Mouse (Mus musculus) Muller cell, postnatal 12 days (primary cell): ENCODE data around the gene Styxl1.

Experiments used
- DNase-seq: peaks from one replicate; pipeline ENCODE4 v3.0.0-alpha.2; 2015; ENCODE audit errors: inconsistent ontology term

Styxl1 gene

GRCm38 (mm10) chr5:135777796-135778470 lies at the start of gene Styxl1:
Styxl1 (minus strand) TSS chr5:135778385.
- DNase-seq = no peak

- DNase-seq = no peak
Observed at GRCm38 (mm10) chr5:135826225-135826624, 48.0 kb upstream of the Styxl1 start.

GRCm38 (mm10) chr5:135824517-135824916 lies 46.3 kb upstream of the Styxl1 start:
- no peak for DNase-seq

DNA sequence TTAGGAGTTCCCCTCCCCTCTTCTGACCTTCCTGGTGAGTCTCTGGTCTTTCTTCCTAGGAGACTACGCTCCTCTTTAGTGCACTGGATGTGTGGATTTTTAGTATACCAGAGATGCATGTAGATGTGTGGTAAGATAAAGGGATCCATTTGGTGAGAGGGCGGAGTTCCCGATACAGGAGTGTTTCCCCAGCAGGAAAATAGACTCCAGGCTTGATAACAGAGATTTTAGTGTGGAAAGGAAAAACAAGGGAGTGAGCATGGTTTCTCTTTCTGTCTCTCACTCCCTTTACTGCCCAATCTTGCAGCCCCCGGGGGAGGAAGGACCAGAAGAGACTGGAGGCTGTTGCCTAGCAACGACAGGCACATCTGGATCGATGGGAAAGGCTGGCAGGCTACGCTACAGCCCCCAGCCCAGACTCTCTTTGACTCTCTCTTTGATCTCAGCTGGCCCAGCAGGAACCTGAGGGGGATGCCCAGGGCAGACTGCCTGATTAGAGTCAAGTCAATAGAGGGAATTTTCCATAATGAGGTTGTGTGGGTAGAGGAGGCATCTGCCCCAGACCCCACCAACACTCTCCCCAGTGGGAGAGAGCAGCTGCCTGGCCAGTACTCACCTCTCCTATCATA lies 44.2 kb upstream of the Styxl1 start:
- no peak for DNase-seq

- DNase-seq = no peak
Observed at GRCm38 (mm10) chr5:135818491-135818890, 40.3 kb upstream of the Styxl1 start.

DNA sequence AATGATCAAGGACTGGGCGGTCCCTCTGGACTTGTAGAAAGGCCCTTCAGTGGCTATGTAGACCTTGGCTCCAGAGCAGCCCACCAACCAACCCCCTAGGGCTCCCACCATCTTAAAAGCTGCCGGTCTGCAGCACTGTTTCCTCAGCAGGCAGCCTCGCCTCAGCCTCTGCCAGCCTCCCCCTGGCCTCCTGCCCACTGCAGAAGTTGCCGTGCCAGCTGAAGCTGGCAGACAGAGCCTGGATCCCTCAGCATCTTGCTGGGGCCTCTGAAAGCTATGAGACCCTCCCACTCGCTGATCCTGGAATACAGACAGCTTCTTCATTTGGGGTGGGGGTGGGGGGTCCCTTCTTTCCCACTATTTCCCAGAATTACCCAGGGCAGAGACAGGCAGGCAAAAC lies 34.8 kb upstream of the Styxl1 start:
- no peak for DNase-seq

GRCm38 (mm10) chr5:135807263-135807637 lies 29.1 kb upstream of the Styxl1 start:
- no peak for DNase-seq

DNA sequence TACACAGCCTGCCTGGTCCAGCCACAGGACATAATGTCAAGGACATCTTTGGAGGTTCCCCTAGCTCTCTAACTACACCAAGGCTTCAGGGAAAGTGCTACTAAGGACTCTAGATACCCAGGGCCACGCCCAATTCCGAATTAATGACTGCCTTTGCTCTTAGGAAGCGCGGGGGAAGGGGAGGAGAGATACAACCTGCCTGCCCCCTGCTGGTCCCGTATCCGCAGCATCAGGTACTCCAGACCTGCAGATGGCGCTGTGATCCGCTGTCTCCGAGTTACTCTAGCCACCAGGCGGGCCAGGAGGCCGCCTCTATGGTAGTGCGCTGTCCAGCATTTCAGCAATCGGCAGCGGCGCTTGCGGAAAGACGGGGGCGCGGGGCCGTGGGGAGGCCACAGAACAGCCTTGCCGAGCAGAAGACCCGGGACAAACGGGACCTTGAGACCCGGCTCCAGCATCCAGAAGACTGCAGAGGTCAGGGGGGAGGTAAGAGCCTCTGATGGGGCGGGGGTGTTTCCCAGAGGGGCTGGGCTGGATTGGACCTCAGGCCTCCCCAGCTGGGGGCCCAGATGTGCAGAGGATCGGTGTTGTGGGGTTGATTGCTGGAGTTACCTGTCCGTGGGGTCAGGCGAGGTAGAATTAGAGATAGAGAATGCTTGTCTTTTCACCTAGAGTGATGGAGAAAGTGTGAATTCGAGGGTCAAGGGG lies 28.5 kb upstream of the Styxl1 start, which contains the start of gene Srrm3:
TSS of gene Srrm3 (plus strand) at position 336 of the 708 bp plus-strand sequence.
- peak; percentile 72 for DNase-seq

GRCm38 (mm10) chr5:135804735-135805134 lies 26.6 kb upstream of the Styxl1 start:
- no peak for DNase-seq

DNA sequence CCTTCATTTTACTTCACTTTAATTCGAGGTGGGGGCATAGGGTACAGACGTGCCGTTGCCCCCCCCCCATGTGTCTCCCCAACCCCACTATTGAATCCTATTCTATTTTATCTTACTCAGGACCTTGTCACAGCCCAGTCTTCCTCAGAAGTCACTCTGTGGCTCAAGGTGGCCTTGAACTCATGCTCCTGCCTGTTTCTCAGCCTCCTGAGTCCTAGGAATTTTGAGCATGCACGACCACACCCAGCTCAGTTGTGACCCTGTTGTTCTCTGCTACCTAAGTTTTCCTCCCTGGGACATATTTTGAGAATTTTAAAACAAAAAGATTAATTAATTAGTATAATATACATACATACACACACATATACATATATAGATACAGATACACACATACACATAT lies 25.5 kb upstream of the Styxl1 start:
- DNase-seq = no peak

DNA sequence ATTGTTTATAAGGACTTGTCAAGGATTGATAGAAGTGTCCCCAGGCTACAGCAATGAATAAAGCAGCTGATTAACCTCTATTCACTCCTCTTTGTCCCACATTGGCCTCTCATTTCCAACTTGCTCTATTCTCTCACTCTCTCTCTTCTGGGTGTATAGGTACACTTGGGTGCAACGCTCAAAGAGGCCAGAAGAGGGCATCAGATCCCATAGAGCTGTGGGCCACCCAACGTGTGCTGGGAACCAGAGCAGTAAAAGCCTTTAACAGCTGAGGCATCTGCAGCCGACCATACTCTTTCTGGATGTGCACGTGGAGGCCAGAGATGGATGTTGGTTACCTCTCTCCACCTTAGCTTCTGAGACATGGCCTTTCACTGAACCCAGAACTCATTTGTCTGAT lies 24.9 kb upstream of the Styxl1 start:
- no peak for DNase-seq

GRCm38 (mm10) chr5:135802641-135803040 lies 24.5 kb upstream of the Styxl1 start:
- no peak for DNase-seq

DNA sequence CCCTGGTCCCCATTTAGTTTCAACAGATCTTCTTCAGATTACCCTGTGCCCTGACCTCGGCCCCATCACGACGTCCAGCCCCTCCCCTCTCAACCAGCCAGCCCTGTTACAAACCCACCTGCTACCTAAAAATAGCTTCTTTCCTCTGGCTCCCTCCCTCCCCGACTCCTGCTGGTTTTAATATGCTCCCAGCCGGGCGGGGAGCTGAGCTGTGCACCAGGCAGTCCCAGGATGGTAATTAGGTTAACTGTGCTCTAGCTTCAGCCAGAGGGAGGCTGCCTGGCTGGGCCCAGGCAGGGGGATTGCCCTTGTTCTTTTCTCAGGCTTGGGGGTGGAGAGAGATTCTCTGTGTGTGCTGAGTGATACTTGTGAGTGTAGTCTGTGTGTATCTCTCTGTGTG lies 22.7 kb upstream of the Styxl1 start:
- peak; percentile 3 for DNase-seq

GRCm38 (mm10) chr5:135799746-135800145 lies 21.6 kb upstream of the Styxl1 start:
- DNase-seq = no peak

- no peak for DNase-seq
Observed at GRCm38 (mm10) chr5:135794859-135795181, 16.6 kb upstream of the Styxl1 start.

GRCm38 (mm10) chr5:135793996-135794858 lies 16.0 kb upstream of the Styxl1 start:
- peak; percentile 87 for DNase-seq

DNA sequence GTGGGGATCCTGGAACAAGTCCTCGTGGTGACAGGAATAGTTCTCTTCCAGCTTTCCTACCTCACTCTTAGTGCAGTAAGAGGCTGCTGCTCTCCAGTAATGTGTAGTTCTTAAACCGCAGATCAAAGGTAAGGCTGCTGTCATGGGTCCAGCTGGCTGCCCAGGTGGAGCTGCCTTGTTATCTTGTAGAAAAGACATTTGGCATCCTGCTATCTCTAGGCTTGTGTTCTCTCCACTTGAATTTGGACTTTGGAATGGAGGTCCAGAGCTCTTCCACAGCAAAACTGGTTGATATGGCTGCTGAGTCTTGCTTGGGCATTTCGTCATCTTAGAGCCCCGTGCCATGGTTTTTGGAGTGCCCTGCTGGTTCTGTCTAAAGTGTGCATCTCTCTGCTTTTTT lies 4.7 kb upstream of the Styxl1 start:
- DNase-seq = no peak

DNA sequence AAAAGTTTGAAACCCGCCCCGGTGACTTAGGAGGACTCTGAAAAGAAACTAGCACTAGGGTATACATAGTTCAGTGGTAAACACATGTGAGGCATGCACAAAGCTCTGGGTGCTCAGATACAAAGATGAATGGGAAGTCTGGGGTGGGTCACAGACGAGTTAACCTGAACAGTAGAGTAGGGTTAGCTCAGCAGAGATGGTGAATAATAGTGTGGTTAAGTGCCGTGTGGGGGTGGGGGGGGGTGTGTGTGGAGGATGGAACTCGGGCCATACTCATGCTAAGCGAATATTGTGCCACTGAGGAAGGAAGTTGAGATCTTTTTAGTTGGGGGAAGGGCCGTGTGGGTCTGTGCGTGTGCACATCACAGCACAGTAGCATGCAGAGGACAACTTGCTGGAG lies 2.1 kb upstream of the Styxl1 start:
- peak; percentile 12 for DNase-seq

DNA sequence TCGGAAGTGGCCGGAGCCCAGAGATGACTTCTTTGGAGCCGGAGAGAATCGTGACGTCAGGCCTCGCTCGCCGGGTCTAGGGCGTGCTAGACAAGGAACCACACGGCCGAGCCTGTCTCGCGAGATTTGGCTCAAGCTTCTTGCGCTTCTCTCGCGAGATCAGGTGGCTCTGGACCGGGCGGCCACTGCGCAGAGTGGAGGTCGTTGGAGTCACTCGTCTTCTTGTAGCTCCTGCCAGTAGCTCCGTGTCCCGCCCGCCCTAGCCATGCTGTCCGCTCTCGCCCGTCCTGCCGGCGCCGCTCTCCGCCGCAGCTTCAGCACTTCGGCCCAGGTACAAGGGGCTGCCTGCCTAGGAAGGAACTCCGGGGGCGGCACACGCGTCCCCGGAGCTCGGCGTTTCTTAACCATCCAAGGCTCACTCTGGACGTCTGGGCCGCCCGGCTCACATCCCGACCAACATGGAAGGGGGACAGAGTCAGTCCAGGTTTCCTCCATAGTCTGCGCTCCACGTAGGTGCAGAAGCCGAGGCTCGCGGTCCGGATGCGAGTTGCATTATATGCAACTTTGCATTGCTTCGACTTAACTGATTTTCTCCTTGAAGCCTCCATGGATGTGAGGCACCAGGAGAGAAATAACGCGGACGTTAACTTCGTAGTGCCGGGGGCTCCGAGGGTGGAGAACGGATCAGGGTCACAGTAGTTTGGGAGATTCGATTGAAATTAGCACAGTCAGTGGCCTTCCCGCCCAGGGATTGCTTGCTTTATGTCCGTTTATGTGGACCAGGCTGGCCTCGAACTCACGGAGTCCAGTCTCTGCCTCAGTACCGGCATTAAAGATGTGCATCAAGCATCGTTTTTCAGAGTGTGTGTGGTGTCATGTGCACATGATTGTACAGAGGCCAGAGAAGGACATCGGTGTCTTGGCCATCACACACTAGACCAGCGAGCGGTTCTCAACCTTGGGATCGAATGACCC lies 573 bp upstream of the Styxl1 start, which contains the start of gene Mdh2:
TSS of gene Mdh2 (plus strand) at position 10 of the 975 bp plus-strand sequence.
- DNase-seq = peak; percentile 99

DNA sequence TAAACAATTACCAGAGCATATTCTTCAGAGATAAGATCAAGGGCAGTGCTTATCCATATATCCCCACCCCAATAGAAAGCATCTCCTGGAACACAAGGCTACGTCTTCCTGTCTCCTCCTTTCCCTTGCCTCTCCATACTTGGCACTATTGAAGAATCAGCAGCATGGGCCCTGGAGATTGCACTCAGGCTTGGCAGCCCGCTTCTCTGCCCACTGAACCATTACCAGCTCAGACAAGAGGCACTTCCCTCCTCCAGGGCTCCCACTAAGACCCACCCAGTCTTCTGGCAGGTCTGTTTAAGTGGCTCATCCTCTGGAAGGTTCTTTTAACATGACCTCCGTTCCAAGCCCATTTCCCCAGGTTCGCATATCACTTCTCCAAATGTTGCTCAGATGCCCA lies 1.6 kb downstream of the Styxl1 start:
- no peak for DNase-seq

- DNase-seq = no peak
Observed at GRCm38 (mm10) chr5:135772519-135772918, 5.7 kb downstream of the Styxl1 start.
